Mouse (Mus musculus) testis, adult 2 months (tissue): ENCODE data around the gene Tnfrsf1b.

Experiments used
- CTCF ChIP-seq: fragments of 200-500 bp; IDR thresholded peaks from 2 replicates; pipeline ENCODE4 v1.5.1; 2012; ENCODE audit warnings: low read depth, mild to moderate bottlenecking, inconsistent platforms, low read length, moderate library complexity; ENCODE audit not compliant: control insufficient read depth, insufficient read depth, insufficient replicate concordance
- POLR2A ChIP-seq: fragments of 200-500 bp; IDR thresholded peaks from 2 replicates; pipeline ENCODE4 v1.6.1; 2012; ENCODE audit warnings: low read depth, mild to moderate bottlenecking, inconsistent platforms, low read length, moderate library complexity; ENCODE audit not compliant: control insufficient read depth

GRCm38 (mm10) chr4:145267631-145268110, 21.0 kb upstream of the Tnfrsf1b start:
- TF ChIP-seq CTCF (no peak), POLR2A (no peak)
